Mouse (Mus musculus): ENCODE measurements at regions not wholly inside any gene's neighbourhood (a gene's known extent, or its start where the extent isn't known, plus 50 kb on each side); places are given as distances from the start of the nearest gene placed in this dataset.

DNA sequence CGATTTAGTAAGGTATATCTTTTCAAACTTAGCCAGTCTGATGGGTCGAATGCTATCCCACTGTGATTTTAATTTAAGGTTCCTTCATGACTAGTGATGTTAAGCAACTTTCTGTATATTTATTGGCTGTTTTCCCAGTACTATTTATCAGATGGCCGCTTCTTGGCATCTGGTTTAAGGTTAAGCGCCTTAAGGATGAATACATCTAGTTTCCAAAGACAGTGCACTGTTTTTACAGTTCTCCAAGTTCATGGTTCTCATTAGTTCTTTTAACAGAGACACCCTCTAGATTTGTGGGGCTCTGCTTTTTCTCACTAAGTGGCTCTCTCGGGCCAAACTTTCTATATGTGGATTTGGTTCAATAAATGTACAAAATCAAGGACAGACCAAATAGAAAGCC is 159.9 kb upstream of the Pdzrn3 start:
- H3K9ac ChIP-seq (replicated peaks; ENCODE audit: low read depth, low read length) = no peak overlapping the region
- H3K27me3 ChIP-seq (ENCODE audit: control insufficient read depth, insufficient read depth, low read length) = no peaks in the 10 kb centered on the region
- 61% methylated on average over 5 of the region's 5 CpGs for WGBS
- no peak for ATAC-seq (ENCODE audit: insufficient number of reproducible peaks, insufficient read depth, low FRiP score, low read depth)
- no peaks in the 10 kb centered on the region for H3K9me3 ChIP-seq (ENCODE audit: control insufficient read depth, low read depth, low read length)
- H3K36me3 ChIP-seq (ENCODE audit: control insufficient read depth, insufficient read depth, low read length) = no peaks in the 10 kb centered on the region
- no peak overlapping the region for H3K27ac ChIP-seq (ENCODE audit: low read length)
- H3K4me2 ChIP-seq (replicated peaks; ENCODE audit: low read depth, low read length) = no peak overlapping the region
- no peak overlapping the region for H3K4me3 ChIP-seq (ENCODE audit: low read depth, low read length)
- H3K4me1 ChIP-seq (ENCODE audit: control insufficient read depth, insufficient read depth, low read length) = no peaks in the 10 kb centered on the region

- H3K4me2 ChIP-seq (replicated peaks; ENCODE audit: low read depth, low read length) = no peak overlapping the region
- no peak overlapping the region for H3K9ac ChIP-seq (replicated peaks; ENCODE audit: low read depth, low read length)
- no peaks in the 10 kb centered on the region for H3K27me3 ChIP-seq (ENCODE audit: control insufficient read depth, insufficient read depth, low read length)
- ATAC-seq (ENCODE audit: insufficient number of reproducible peaks, insufficient read depth, low FRiP score, low read depth) = no peak
- H3K27ac ChIP-seq (ENCODE audit: low read length) = no peak overlapping the region
- H3K36me3 ChIP-seq (ENCODE audit: control insufficient read depth, insufficient read depth, low read length) = no peaks in the 10 kb centered on the region
- WGBS = 50% methylated on average over 9 of the region's 9 CpGs
- no peak overlapping the region for H3K4me3 ChIP-seq (ENCODE audit: low read depth, low read length)
- no peaks in the 10 kb centered on the region for H3K9me3 ChIP-seq (ENCODE audit: control insufficient read depth, low read depth, low read length)
- H3K4me1 ChIP-seq (ENCODE audit: control insufficient read depth, insufficient read depth, low read length) = no peaks in the 10 kb centered on the region
These were observed 156.7 kb upstream of the Pdzrn3 start for GRCm38 (mm10) chr6:101534214-101535052.

GRCm38 (mm10) chr6:101532436-101532835 is 154.7 kb upstream of the Pdzrn3 start:
- Histone ChIP-seq H3K27ac (ENCODE audit: low read length) (no peak overlapping the region), H3K4me1 (ENCODE audit: control insufficient read depth, insufficient read depth, low read length) (no peaks in the 10 kb centered on the region), H3K27me3 (ENCODE audit: control insufficient read depth, insufficient read depth, low read length) (no peaks in the 10 kb centered on the region), H3K9me3 (ENCODE audit: control insufficient read depth, low read depth, low read length) (no peaks in the 10 kb centered on the region), H3K4me2 (replicated peaks; ENCODE audit: low read depth, low read length) (no peak overlapping the region), H3K36me3 (ENCODE audit: control insufficient read depth, insufficient read depth, low read length) (no peaks in the 10 kb centered on the region), H3K4me3 (ENCODE audit: low read depth, low read length) (no peak overlapping the region), H3K9ac (replicated peaks; ENCODE audit: low read depth, low read length) (no peak overlapping the region)
- 49% methylated on average over 7 of the region's 7 CpGs for WGBS
- ATAC-seq (ENCODE audit: insufficient number of reproducible peaks, insufficient read depth, low FRiP score, low read depth) = no peak

- H3K4me2 ChIP-seq (replicated peaks; ENCODE audit: low read depth, low read length) = no peak overlapping the region
- H3K27me3 ChIP-seq (ENCODE audit: control insufficient read depth, insufficient read depth, low read length) = no peaks in the 10 kb centered on the region
- WGBS = 66% methylated on average over 5 of the region's 5 CpGs
- no peak overlapping the region for H3K4me3 ChIP-seq (ENCODE audit: low read depth, low read length)
- no peaks in the 10 kb centered on the region for H3K36me3 ChIP-seq (ENCODE audit: control insufficient read depth, insufficient read depth, low read length)
- no peak for ATAC-seq (ENCODE audit: insufficient number of reproducible peaks, insufficient read depth, low FRiP score, low read depth)
- no peak overlapping the region for H3K27ac ChIP-seq (ENCODE audit: low read length)
- no peak overlapping the region for H3K9ac ChIP-seq (replicated peaks; ENCODE audit: low read depth, low read length)
- no peaks in the 10 kb centered on the region for H3K4me1 ChIP-seq (ENCODE audit: control insufficient read depth, insufficient read depth, low read length)
- no peaks in the 10 kb centered on the region for H3K9me3 ChIP-seq (ENCODE audit: control insufficient read depth, low read depth, low read length)
These were observed 154.2 kb upstream of the Pdzrn3 start for GRCm38 (mm10) chr6:101531914-101532313.

- no peak for ATAC-seq (ENCODE audit: insufficient number of reproducible peaks, insufficient read depth, low FRiP score, low read depth)
- Histone ChIP-seq H3K27ac (ENCODE audit: low read length) (no peak overlapping the region), H3K4me3 (ENCODE audit: low read depth, low read length) (no peak overlapping the region), H3K4me1 (ENCODE audit: control insufficient read depth, insufficient read depth, low read length) (no peaks in the 10 kb centered on the region), H3K9me3 (ENCODE audit: control insufficient read depth, low read depth, low read length) (no peaks in the 10 kb centered on the region), H3K36me3 (ENCODE audit: control insufficient read depth, insufficient read depth, low read length) (no peaks in the 10 kb centered on the region), H3K4me2 (replicated peaks; ENCODE audit: low read depth, low read length) (no peak overlapping the region), H3K9ac (replicated peaks; ENCODE audit: low read depth, low read length) (no peak overlapping the region), H3K27me3 (ENCODE audit: control insufficient read depth, insufficient read depth, low read length) (no peaks in the 10 kb centered on the region)
- 71% methylated on average over 2 of the region's 2 CpGs for WGBS
These were observed 147.4 kb upstream of the Pdzrn3 start for GRCm38 (mm10) chr6:101525129-101525528.

DNA sequence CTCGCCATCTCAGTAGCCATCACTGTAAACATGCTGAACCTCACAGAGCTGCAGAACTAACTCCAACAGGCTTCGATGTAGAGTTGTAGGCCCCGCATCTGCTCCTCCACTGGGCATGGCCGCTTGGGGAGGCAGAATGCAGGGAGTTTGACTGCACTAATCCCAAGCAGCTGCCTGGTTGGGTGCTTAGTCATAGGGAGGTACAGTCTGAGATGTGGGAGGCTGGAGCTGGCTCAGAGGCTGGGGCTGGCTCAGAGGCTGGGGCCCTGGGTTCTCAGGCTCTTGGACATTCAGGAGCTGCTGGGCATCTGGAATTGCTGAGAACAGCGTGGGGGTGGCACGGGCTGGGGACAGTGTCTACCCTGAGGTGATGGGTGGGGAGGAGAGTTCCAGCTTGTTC is 143.6 kb upstream of the Pdzrn3 start:
- WGBS = 87% methylated on average over 6 of the region's 6 CpGs
- Histone ChIP-seq H3K27ac (ENCODE audit: low read length) (no peak overlapping the region), H3K4me2 (replicated peaks; ENCODE audit: low read depth, low read length) (no peak overlapping the region), H3K36me3 (ENCODE audit: control insufficient read depth, insufficient read depth, low read length) (no peaks in the 10 kb centered on the region), H3K27me3 (ENCODE audit: control insufficient read depth, insufficient read depth, low read length) (no peaks in the 10 kb centered on the region), H3K9me3 (ENCODE audit: control insufficient read depth, low read depth, low read length) (no peaks in the 10 kb centered on the region), H3K4me3 (ENCODE audit: low read depth, low read length) (no peak overlapping the region), H3K4me1 (ENCODE audit: control insufficient read depth, insufficient read depth, low read length) (peaks cover 9% of the 10 kb centered on the region; the same call in 1 of the 2 replicates), H3K9ac (replicated peaks; ENCODE audit: low read depth, low read length) (no peak overlapping the region)
- ATAC-seq (ENCODE audit: insufficient number of reproducible peaks, insufficient read depth, low FRiP score, low read depth) = no peak

- no peaks in the 10 kb centered on the region for H3K36me3 ChIP-seq (ENCODE audit: control insufficient read depth, insufficient read depth, low read length)
- 83% methylated on average over 3 of the region's 3 CpGs for WGBS
- H3K27ac ChIP-seq (ENCODE audit: low read length) = no peak overlapping the region
- H3K4me2 ChIP-seq (replicated peaks; ENCODE audit: low read depth, low read length) = no peak overlapping the region
- no peak overlapping the region for H3K4me3 ChIP-seq (ENCODE audit: low read depth, low read length)
- H3K9me3 ChIP-seq (ENCODE audit: control insufficient read depth, low read depth, low read length) = no peaks in the 10 kb centered on the region
- H3K9ac ChIP-seq (replicated peaks; ENCODE audit: low read depth, low read length) = no peak overlapping the region
- ATAC-seq (ENCODE audit: insufficient number of reproducible peaks, insufficient read depth, low FRiP score, low read depth) = no peak
- no peaks in the 10 kb centered on the region for H3K27me3 ChIP-seq (ENCODE audit: control insufficient read depth, insufficient read depth, low read length)
- peaks cover 9% of the 10 kb centered on the region; the same call in 1 of the 2 replicates for H3K4me1 ChIP-seq (ENCODE audit: control insufficient read depth, insufficient read depth, low read length)
These were observed 143.1 kb upstream of the Pdzrn3 start for GRCm38 (mm10) chr6:101520755-101521154.

DNA sequence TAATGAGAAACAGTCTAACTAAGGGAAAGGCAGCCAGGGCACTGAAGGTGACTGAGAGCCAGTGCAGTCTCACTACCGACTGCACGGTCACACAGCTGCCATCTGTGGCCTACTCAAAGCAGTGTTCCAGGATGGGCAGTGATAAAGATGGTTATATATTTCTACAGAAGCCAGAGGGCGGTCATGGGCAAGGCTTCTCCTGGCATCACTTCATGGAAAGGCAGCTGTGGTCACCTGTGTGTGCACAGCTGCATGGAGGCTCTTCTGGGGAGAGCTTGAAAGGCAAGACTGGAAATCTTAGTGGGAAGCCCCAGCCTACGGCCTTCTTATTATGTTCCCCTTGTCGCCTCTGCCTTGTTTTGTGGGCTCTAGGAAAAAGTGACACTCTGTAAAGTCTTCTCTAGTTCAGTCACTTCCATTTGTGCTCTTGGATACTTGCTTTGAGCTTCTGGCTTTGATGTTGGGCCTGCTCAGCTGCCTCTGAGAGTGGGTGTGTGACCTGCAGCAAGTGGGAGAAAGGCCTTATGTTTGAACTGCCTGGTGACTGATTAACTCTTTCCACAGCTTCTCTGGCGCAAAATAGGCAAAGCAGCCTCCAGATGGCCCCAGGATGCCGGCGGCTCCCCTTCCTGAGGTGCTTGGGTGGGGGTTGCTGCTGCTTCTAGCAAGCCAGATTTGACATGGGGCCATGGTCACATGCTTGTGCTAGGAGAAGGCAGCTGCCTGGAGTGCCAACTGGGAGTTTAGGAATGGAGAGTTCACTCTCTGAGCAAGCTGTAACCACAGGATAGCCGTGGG is 141.4 kb upstream of the Pdzrn3 start:
- Histone ChIP-seq H3K4me1 (ENCODE audit: control insufficient read depth, insufficient read depth, low read length) (peaks cover 9% of the 10 kb centered on the region; the same call in 1 of the 2 replicates), H3K4me2 (replicated peaks; ENCODE audit: low read depth, low read length) (no peak overlapping the region), H3K9me3 (ENCODE audit: control insufficient read depth, low read depth, low read length) (no peaks in the 10 kb centered on the region), H3K27me3 (ENCODE audit: control insufficient read depth, insufficient read depth, low read length) (no peaks in the 10 kb centered on the region), H3K36me3 (ENCODE audit: control insufficient read depth, insufficient read depth, low read length) (no peaks in the 10 kb centered on the region), H3K4me3 (ENCODE audit: low read depth, low read length) (no peak overlapping the region), H3K27ac (ENCODE audit: low read length) (peak overlapping the region; percentile 28; the same call in 1 of the 2 replicates), H3K9ac (replicated peaks; ENCODE audit: low read depth, low read length) (no peak overlapping the region)
- peak; percentile 71; the same call in 1 of the 2 replicates for ATAC-seq (ENCODE audit: insufficient number of reproducible peaks, insufficient read depth, low FRiP score, low read depth)
- WGBS = 29% methylated on average over 9 of the region's 9 CpGs
